8 mouse cellular contexts compared by ENCODE assay signal in genomic region chr6:34511410-34511809, GRCm38 (mm10). TPM values are rescaled to one million over a fixed set of nuclear protein-coding genes. Genes with fewer than 3 reads are reported as not detected.
DNase-seq lines count a peak whose midpoint lies in the region; ATAC-seq and TF ChIP-seq lines count a peak whose summit lies in the region.

No protein-coding gene starts in this region.

- H3K4me1 ChIP-seq in ES-Bruce4 (ENCODE audit: control insufficient read depth, insufficient read depth, low read length) = no peaks in the 10 kb centered on the region
- H3K4me1 ChIP-seq in embryonic facial prominence, embryonic 11.5 days (ENCODE audit: control insufficient read depth, insufficient read depth, low read length) = no peaks in the 10 kb centered on the region; the same call in 1 of the 2 replicates
- H3K4me1 ChIP-seq in intestine, embryonic 16.5 days (ENCODE audit: control insufficient read depth, insufficient read depth, low read length) = peaks cover 13% of the 10 kb centered on the region
- H3K4me1 ChIP-seq in neural tube, embryonic 12.5 days = no peaks in the 10 kb centered on the region

- TF ChIP-seq POLR2A in ES-Bruce4 (IDR thresholded peaks at IDR 0.05; ENCODE audit: insufficient read depth, low read length) = no peak

- no peak overlapping the region for H3K4me3 ChIP-seq in gastrocnemius, adult 2 months
- no peak overlapping the region for H3K4me3 ChIP-seq in ES-Bruce4 (ENCODE audit: low read depth, low read length)
- no peak overlapping the region for H3K4me3 ChIP-seq in embryonic facial prominence, embryonic 11.5 days (ENCODE audit: low read depth, low read length)
- no peak overlapping the region for H3K4me3 ChIP-seq in intestine, embryonic 16.5 days (ENCODE audit: low read length)
- no peak overlapping the region for H3K4me3 ChIP-seq in neural tube, embryonic 12.5 days

- WGBS in embryonic facial prominence, embryonic 11.5 days = 35% methylated on average over 2 of the region's 2 CpGs
- 34% methylated on average over 2 of the region's 2 CpGs for WGBS in intestine, embryonic 16.5 days
- 70% methylated on average over 2 of the region's 2 CpGs for WGBS in neural tube, embryonic 12.5 days

- H3K9ac ChIP-seq in ES-Bruce4 (ENCODE audit: low read depth, poor library complexity, severe bottlenecking) = no peak overlapping the region
- no peak overlapping the region for H3K9ac ChIP-seq in embryonic facial prominence, embryonic 11.5 days (replicated peaks; ENCODE audit: low read length)
- H3K9ac ChIP-seq in intestine, embryonic 16.5 days (ENCODE audit: low read depth, low read length) = no peak overlapping the region
- no peak overlapping the region for H3K9ac ChIP-seq in neural tube, embryonic 12.5 days

- 0 out of 2 replicates have a peak overlapping the region, but pooled peaks have one; percentile 41 for H3K27ac ChIP-seq in gastrocnemius, adult 2 months
- no peak overlapping the region for H3K27ac ChIP-seq in ES-Bruce4 (ENCODE audit: insufficient read depth, low read length)
- H3K27ac ChIP-seq in embryonic facial prominence, embryonic 11.5 days (replicated peaks; ENCODE audit: low read depth, low read length) = no peak overlapping the region
- no peak overlapping the region for H3K27ac ChIP-seq in intestine, embryonic 16.5 days (ENCODE audit: low read length)
- no peak overlapping the region for H3K27ac ChIP-seq in neural tube, embryonic 12.5 days

- intact Hi-C loops in gastrocnemius, adult 2 months (cut with DNase I) = loop anchor here (2.0 to 5.0 kb wide), 2 partner anchors 243 to 411 kb away; partner anchors contain the start of gene Stra8
- intact Hi-C loops in gastrocnemius, postnatal 36 days (cut with DNase I) = loop anchor here (1.0 kb wide), 1 partner anchor 243 kb away; no protein-coding TSS in a partner anchor

- no peak for TF ChIP-seq EP300 in ES-Bruce4 (IDR thresholded peaks at IDR 0.05; ENCODE audit: insufficient read depth, low read depth, low read length)

- no peak overlapping the region for H3K4me2 ChIP-seq in embryonic facial prominence, embryonic 11.5 days (ENCODE audit: low read depth, low read length)
- H3K4me2 ChIP-seq in intestine, embryonic 16.5 days (ENCODE audit: low read depth, low read length) = no peak overlapping the region
- no peak overlapping the region for H3K4me2 ChIP-seq in neural tube, embryonic 12.5 days (replicated peaks)

- DNase-seq in gastrocnemius, adult 2 months = no peak
- no peak for DNase-seq in gastrocnemius, postnatal 36 days
- peak; percentile 76 for DNase-seq in embryonic facial prominence, embryonic 11.5 days (ENCODE audit: low spot score)
- DNase-seq in natural killer cell, adult 2 months (ENCODE audit: low spot score in 2 of 2) = no peak
- DNase-seq in layer of hippocampus, adult 9-10 months (ENCODE audit: low spot score) = no peak

- H3K27me3 ChIP-seq in ES-Bruce4 (ENCODE audit: control insufficient read depth, insufficient read depth, low read length, poor library complexity, severe bottlenecking) = no peaks in the 10 kb centered on the region
- H3K27me3 ChIP-seq in embryonic facial prominence, embryonic 11.5 days (ENCODE audit: control insufficient read depth, insufficient read depth, low read length) = no peaks in the 10 kb centered on the region
- H3K27me3 ChIP-seq in intestine, embryonic 16.5 days (replicated peaks; ENCODE audit: control insufficient read depth, insufficient read depth, low read length) = no peaks in the 10 kb centered on the region
- no peaks in the 10 kb centered on the region for H3K27me3 ChIP-seq in neural tube, embryonic 12.5 days (replicated peaks)

- peak; percentile 66 for TF ChIP-seq CTCF in gastrocnemius, adult 2 months (IDR thresholded peaks at IDR 0.05)
- peak; percentile 8 for TF ChIP-seq CTCF in ES-Bruce4 (IDR thresholded peaks at IDR 0.05; ENCODE audit: low read depth, low read length)

- no peaks in the 10 kb centered on the region for H3K36me3 ChIP-seq in ES-Bruce4 (ENCODE audit: control insufficient read depth, insufficient read depth, low read length, poor library complexity, severe bottlenecking)
- no peaks in the 10 kb centered on the region for H3K36me3 ChIP-seq in embryonic facial prominence, embryonic 11.5 days (replicated peaks; ENCODE audit: control insufficient read depth, insufficient read depth, low read depth, low read length)
- no peaks in the 10 kb centered on the region for H3K36me3 ChIP-seq in intestine, embryonic 16.5 days (ENCODE audit: control insufficient read depth, insufficient read depth, low read length)
- H3K36me3 ChIP-seq in neural tube, embryonic 12.5 days = 0 out of 2 replicates have a peak, but pooled peaks cover 2% of the 10 kb centered on the region

- ATAC-seq in embryonic facial prominence, embryonic 11.5 days (replicated peaks; ENCODE audit: insufficient number of reproducible peaks, low FRiP score, low TSS enrichment, low read depth) = peak; percentile 84
- peak; percentile 87 for ATAC-seq in intestine, embryonic 16.5 days
- peak; percentile 58; the same call in 1 of the 2 replicates for ATAC-seq in neural tube, embryonic 12.5 days (ENCODE audit: low FRiP score, low read depth)

- H3K9me3 ChIP-seq in ES-Bruce4 (replicated peaks; ENCODE audit: control insufficient read depth, insufficient read depth, low read length, poor library complexity, severe bottlenecking) = no peaks in the 10 kb centered on the region
- no peaks in the 10 kb centered on the region for H3K9me3 ChIP-seq in embryonic facial prominence, embryonic 11.5 days (replicated peaks; ENCODE audit: control insufficient read depth, low read length)
- no peaks in the 10 kb centered on the region for H3K9me3 ChIP-seq in intestine, embryonic 16.5 days (ENCODE audit: control insufficient read depth, low read length)
- no peaks in the 10 kb centered on the region for H3K9me3 ChIP-seq in neural tube, embryonic 12.5 days

RNA-seq across cellular contexts. Expression of gene Bpgm, which starts 35.4 kb away (rescaled TPM):
- 10 to 100 TPM; 87.2 to 92.8 TPM for total RNA-seq in gastrocnemius, adult 2 months (2021)
- total RNA-seq in gastrocnemius, postnatal 36 days (2021) = 10 to 100 TPM; 87.5 to 92.0 TPM
- polyA plus RNA-seq in ES-Bruce4 (2011; ENCODE audit: insufficient read depth, insufficient read length, low read depth, missing spikeins) = 24.0 and 26.3 TPM in 2 replicates
- polyA plus RNA-seq in embryonic facial prominence, embryonic 11.5 days (2014; fragmentation: Nextera tagmentation; extraction: Ambion mirVana) = 47.8 and 51.5 TPM in 2 replicates
- polyA plus RNA-seq in intestine, embryonic 16.5 days (2015; fragmentation: Nextera tagmentation; extraction: Ambion mirVana) = 49.3 and 54.4 TPM in 2 replicates
- polyA plus RNA-seq in neural tube, embryonic 12.5 days (2016; fragmentation: Nextera tagmentation; extraction: Ambion mirVana) = 62.0 and 67.4 TPM in 2 replicates
